Mouse (Mus musculus): ENCODE measurements around the gene Fgfr2. TPM values are rescaled to one million over a fixed set of nuclear protein-coding genes. Genes with fewer than 3 reads are reported as not detected.

Fgfr2 gene
- polyA plus RNA-seq, 1 experiment from 2014 or later, result 17.2 TPM

- Histone ChIP-seq H3K9me3 (replicated peaks) (no peaks in the 10 kb centered on the region), H3K4me1 (replicated peaks) (peaks cover 28% of the 10 kb centered on the region), H3K4me2 (no peak overlapping the region), H3K9ac (no peak overlapping the region), H3K27ac (peak overlapping the region; percentile 40; the same call in 1 of the 2 replicates), H3K36me3 (peaks cover 5% of the 10 kb centered on the region; the same call in 1 of the 2 replicates), H3K4me3 (no peak overlapping the region), H3K27me3 (no peaks in the 10 kb centered on the region)
- no peak for ATAC-seq (replicated peaks; ENCODE audit: insufficient number of reproducible peaks, insufficient read depth, low FRiP score, low read depth)
- 63% methylated on average over 11 of the region's 11 CpGs for WGBS
Observed at GRCm38 (mm10) chr7:132766235-132766871, 356.8 kb downstream of the Fgfr2 start.

- Histone ChIP-seq H3K9me3 (replicated peaks) (no peaks in the 10 kb centered on the region), H3K9ac (no peak overlapping the region), H3K4me3 (no peak overlapping the region), H3K4me2 (no peak overlapping the region), H3K27me3 (no peaks in the 10 kb centered on the region), H3K36me3 (peaks cover 4% of the 10 kb centered on the region; the same call in 1 of the 2 replicates), H3K27ac (peak overlapping the region; percentile 51; the same call in 1 of the 2 replicates), H3K4me1 (replicated peaks) (peaks cover 28% of the 10 kb centered on the region)
- WGBS, result 62% methylated on average over 3 of the region's 3 CpGs
- no peak for ATAC-seq (replicated peaks; ENCODE audit: insufficient number of reproducible peaks, insufficient read depth, low FRiP score, low read depth)
Observed at GRCm38 (mm10) chr7:132765629-132766186, 357.4 kb downstream of the Fgfr2 start.

GRCm38 (mm10) chr7:132764896-132765491, 358.2 kb downstream of the Fgfr2 start:
- H3K4me2 ChIP-seq, result no peak overlapping the region
- H3K9me3 ChIP-seq (replicated peaks), result no peaks in the 10 kb centered on the region
- H3K27ac ChIP-seq, result no peak overlapping the region
- H3K27me3 ChIP-seq, result no peaks in the 10 kb centered on the region
- no peak overlapping the region for H3K9ac ChIP-seq
- no peaks in the 10 kb centered on the region for H3K36me3 ChIP-seq
- no peak for ATAC-seq (replicated peaks; ENCODE audit: insufficient number of reproducible peaks, insufficient read depth, low FRiP score, low read depth)
- WGBS, result 69% methylated on average over 4 of the region's 4 CpGs
- H3K4me3 ChIP-seq, result no peak overlapping the region
- H3K4me1 ChIP-seq (replicated peaks), result peaks cover 28% of the 10 kb centered on the region

GRCm38 (mm10) chr7:132764314-132764713, 358.8 kb downstream of the Fgfr2 start:
- no peak overlapping the region for H3K27ac ChIP-seq
- no peak overlapping the region for H3K4me3 ChIP-seq
- H3K36me3 ChIP-seq, result peaks cover 5% of the 10 kb centered on the region; the same call in 1 of the 2 replicates
- H3K4me1 ChIP-seq (replicated peaks), result peaks cover 28% of the 10 kb centered on the region
- WGBS, result 95% methylated on average over 4 of the region's 4 CpGs
- H3K27me3 ChIP-seq, result no peaks in the 10 kb centered on the region
- H3K4me2 ChIP-seq, result no peak overlapping the region
- no peaks in the 10 kb centered on the region for H3K9me3 ChIP-seq (replicated peaks)
- ATAC-seq (replicated peaks; ENCODE audit: insufficient number of reproducible peaks, insufficient read depth, low FRiP score, low read depth), result no peak
- H3K9ac ChIP-seq, result no peak overlapping the region

GRCm38 (mm10) chr7:132763911-132764310, 359.2 kb downstream of the Fgfr2 start:
- H3K27ac ChIP-seq, result no peak overlapping the region
- no peak overlapping the region for H3K4me3 ChIP-seq
- H3K4me2 ChIP-seq, result no peak overlapping the region
- no peaks in the 10 kb centered on the region for H3K27me3 ChIP-seq
- no peak overlapping the region for H3K9ac ChIP-seq
- peaks cover 28% of the 10 kb centered on the region for H3K4me1 ChIP-seq (replicated peaks)
- WGBS, result 89% methylated on average over 5 of the region's 5 CpGs
- peaks cover 9% of the 10 kb centered on the region; the same call in 1 of the 2 replicates for H3K36me3 ChIP-seq
- H3K9me3 ChIP-seq (replicated peaks), result no peaks in the 10 kb centered on the region
- no peak for ATAC-seq (replicated peaks; ENCODE audit: insufficient number of reproducible peaks, insufficient read depth, low FRiP score, low read depth)

- H3K36me3 ChIP-seq, result peaks cover 15% of the 10 kb centered on the region; the same call in 1 of the 2 replicates
- no peak for ATAC-seq (replicated peaks; ENCODE audit: insufficient number of reproducible peaks, insufficient read depth, low FRiP score, low read depth)
- H3K9me3 ChIP-seq (replicated peaks), result no peaks in the 10 kb centered on the region
- no peak overlapping the region for H3K9ac ChIP-seq
- WGBS, result 92% methylated on average over 6 of the region's 6 CpGs
- H3K4me3 ChIP-seq, result no peak overlapping the region
- H3K27me3 ChIP-seq, result no peaks in the 10 kb centered on the region
- no peak overlapping the region for H3K27ac ChIP-seq
- H3K4me1 ChIP-seq (replicated peaks), result peaks cover 28% of the 10 kb centered on the region
- no peak overlapping the region for H3K4me2 ChIP-seq
Observed at GRCm38 (mm10) chr7:132763351-132763750, 359.8 kb downstream of the Fgfr2 start.

- H3K9ac ChIP-seq, result no peak overlapping the region
- no peaks in the 10 kb centered on the region for H3K9me3 ChIP-seq (replicated peaks)
- no peak overlapping the region for H3K4me3 ChIP-seq
- H3K27me3 ChIP-seq, result no peaks in the 10 kb centered on the region
- no peak overlapping the region for H3K4me2 ChIP-seq
- no peak overlapping the region for H3K27ac ChIP-seq
- no peak for ATAC-seq (replicated peaks; ENCODE audit: insufficient number of reproducible peaks, insufficient read depth, low FRiP score, low read depth)
- H3K36me3 ChIP-seq, result peaks cover 25% of the 10 kb centered on the region; the same call in 1 of the 2 replicates
- 85% methylated on average over 2 of the region's 2 CpGs for WGBS
- peaks cover 21% of the 10 kb centered on the region for H3K4me1 ChIP-seq (replicated peaks)
Observed at GRCm38 (mm10) chr7:132761409-132761808, 361.7 kb downstream of the Fgfr2 start.

GRCm38 (mm10) chr7:132760589-132761180, 362.5 kb downstream of the Fgfr2 start:
- no peak overlapping the region for H3K27ac ChIP-seq
- H3K4me3 ChIP-seq, result no peak overlapping the region
- ATAC-seq (replicated peaks; ENCODE audit: insufficient number of reproducible peaks, insufficient read depth, low FRiP score, low read depth), result no peak
- H3K4me2 ChIP-seq, result no peak overlapping the region
- H3K27me3 ChIP-seq, result no peaks in the 10 kb centered on the region
- peaks cover 25% of the 10 kb centered on the region; the same call in 1 of the 2 replicates for H3K36me3 ChIP-seq
- 92% methylated on average over 6 of the region's 6 CpGs for WGBS
- H3K4me1 ChIP-seq (replicated peaks), result peaks cover 13% of the 10 kb centered on the region
- H3K9me3 ChIP-seq (replicated peaks), result no peaks in the 10 kb centered on the region
- no peak overlapping the region for H3K9ac ChIP-seq

- Histone ChIP-seq H3K9me3 (replicated peaks) (no peaks in the 10 kb centered on the region), H3K4me3 (no peak overlapping the region), H3K4me1 (replicated peaks) (peaks cover 9% of the 10 kb centered on the region), H3K27ac (no peak overlapping the region), H3K4me2 (no peak overlapping the region), H3K27me3 (no peaks in the 10 kb centered on the region), H3K36me3 (peaks cover 25% of the 10 kb centered on the region; the same call in 1 of the 2 replicates), H3K9ac (no peak overlapping the region)
- 89% methylated on average over 6 of the region's 6 CpGs for WGBS
- ATAC-seq (replicated peaks; ENCODE audit: insufficient number of reproducible peaks, insufficient read depth, low FRiP score, low read depth), result no peak
Observed at GRCm38 (mm10) chr7:132759926-132760325, 363.2 kb downstream of the Fgfr2 start.

GRCm38 (mm10) chr7:132759405-132759891, 363.7 kb downstream of the Fgfr2 start:
- H3K9ac ChIP-seq, result no peak overlapping the region
- ATAC-seq (replicated peaks; ENCODE audit: insufficient number of reproducible peaks, insufficient read depth, low FRiP score, low read depth), result no peak

GRCm38 (mm10) chr7:132758875-132759274, 364.3 kb downstream of the Fgfr2 start:
- H3K27ac ChIP-seq, result no peak overlapping the region
- peaks cover 14% of the 10 kb centered on the region for H3K4me1 ChIP-seq (replicated peaks)
- H3K9ac ChIP-seq, result no peak overlapping the region
- ATAC-seq (replicated peaks; ENCODE audit: insufficient number of reproducible peaks, insufficient read depth, low FRiP score, low read depth), result no peak
- H3K4me2 ChIP-seq, result no peak overlapping the region
- H3K4me3 ChIP-seq, result no peak overlapping the region
- no peaks in the 10 kb centered on the region for H3K9me3 ChIP-seq (replicated peaks)
- peaks cover 25% of the 10 kb centered on the region; the same call in 1 of the 2 replicates for H3K36me3 ChIP-seq
- WGBS, result 76% methylated on average over 5 of the region's 5 CpGs
- no peaks in the 10 kb centered on the region for H3K27me3 ChIP-seq

More at GRCm38 (mm10) chr7:132759405-132759891, 363.7 kb downstream of the Fgfr2 start:
- Histone ChIP-seq H3K4me2 (no peak overlapping the region), H3K36me3 (peaks cover 25% of the 10 kb centered on the region; the same call in 1 of the 2 replicates), H3K27me3 (no peaks in the 10 kb centered on the region), H3K4me1 (replicated peaks) (peaks cover 9% of the 10 kb centered on the region), H3K4me3 (no peak overlapping the region), H3K9me3 (replicated peaks) (no peaks in the 10 kb centered on the region), H3K27ac (no peak overlapping the region)
- 94% methylated on average over 22 of the region's 22 CpGs for WGBS
